Mouse (Mus musculus) E14TG2a.4 (cell line): ENCODE measurements around the gene Prkd2.

Experiments used
- CTCF ChIP-seq: conservative IDR thresholded peaks from 2 replicates; pipeline ENCODE4 v1.5.1; 2014; ENCODE audit warnings: low read length
- NANOG ChIP-seq: IDR thresholded peaks from 2 replicates; pipeline ENCODE4 v1.6.1; 2014; ENCODE audit warnings: borderline replicate concordance, low read length, mixed read lengths
- POU5F1 ChIP-seq: IDR thresholded peaks from 2 replicates; pipeline ENCODE4 v1.6.1; 2014; ENCODE audit warnings: low read length, borderline replicate concordance

GRCm38 (mm10) chr7:16879796-16880547 lies 37.3 kb downstream of the Prkd2 start:
- no peak for TF ChIP-seq CTCF
- no peak for TF ChIP-seq POU5F1
- no peak for TF ChIP-seq NANOG
